Mouse (Mus musculus): ENCODE results near the gene Lcmt2. TPM values are rescaled to one million over a fixed set of nuclear protein-coding genes. Genes with fewer than 3 reads are reported as not detected.

The Lcmt2 gene
- 21.1 and 22.0 TPM in 2 replicates for polyA plus RNA-seq (2016; fragmentation: Nextera tagmentation; extraction: Ambion mirVana)

- H3K36me3 ChIP-seq, result peaks cover 25% of the 10 kb centered on the region
- peak within 1 kb of the TSS; percentile 95 for H3K27ac ChIP-seq
- peaks cover 22% of the 10 kb centered on the region for H3K4me1 ChIP-seq
- peak within 1 kb of the TSS; percentile 72 for H3K4me3 ChIP-seq
- ATAC-seq (ENCODE audit: low FRiP score, low read depth), result peak; percentile 95
- H3K4me2 ChIP-seq (replicated peaks), result peak within 1 kb of the TSS; percentile 93
- no peaks in the 10 kb centered on the region for H3K9me3 ChIP-seq
- H3K27me3 ChIP-seq (replicated peaks), result no peaks in the 10 kb centered on the region
- under 1% methylated on average over 87 of the region's 87 CpGs for WGBS
- peak within 1 kb of the TSS; percentile 90 for H3K9ac ChIP-seq
These were observed at the start of gene Lcmt2, which contains the start of gene Adal for GRCm38 (mm10) chr2:121140018-121140882. Gene Lcmt2, minus strand, starts transcription at chr2:121140653. Gene Adal, plus strand, starts transcription at chr2:121140428.

GRCm38 (mm10) chr2:121188530-121188929 lies 48.1 kb upstream of the Lcmt2 start:
- Histone ChIP-seq H3K4me3 (no peak overlapping the region), H3K9ac (no peak overlapping the region), H3K4me1 (no peaks in the 10 kb centered on the region), H3K36me3 (peaks cover 79% of the 10 kb centered on the region), H3K4me2 (replicated peaks) (no peak overlapping the region), H3K27ac (no peak overlapping the region), H3K9me3 (no peaks in the 10 kb centered on the region), H3K27me3 (replicated peaks) (no peaks in the 10 kb centered on the region)
- no peak for ATAC-seq (ENCODE audit: low FRiP score, low read depth)
- WGBS, result 68% methylated on average over 1 of the region's 1 CpGs

- no peak for ATAC-seq (ENCODE audit: low FRiP score, low read depth)
- H3K9me3 ChIP-seq, result no peaks in the 10 kb centered on the region
- H3K4me3 ChIP-seq, result no peak overlapping the region
- H3K27me3 ChIP-seq (replicated peaks), result no peaks in the 10 kb centered on the region
- H3K27ac ChIP-seq, result no peak overlapping the region
- peaks cover 55% of the 10 kb centered on the region for H3K36me3 ChIP-seq
- no peak overlapping the region for H3K9ac ChIP-seq
- H3K4me2 ChIP-seq (replicated peaks), result no peak overlapping the region
- WGBS, result 95% methylated on average over 7 of the region's 7 CpGs
- H3K4me1 ChIP-seq, result no peaks in the 10 kb centered on the region
These were observed 43.7 kb upstream of the Lcmt2 start for GRCm38 (mm10) chr2:121184142-121184541.

- 90% methylated on average over 5 of the region's 5 CpGs for WGBS
- H3K27ac ChIP-seq, result no peak overlapping the region
- peaks cover 55% of the 10 kb centered on the region for H3K36me3 ChIP-seq
- no peak overlapping the region for H3K4me2 ChIP-seq (replicated peaks)
- no peak overlapping the region for H3K4me3 ChIP-seq
- no peaks in the 10 kb centered on the region for H3K27me3 ChIP-seq (replicated peaks)
- ATAC-seq (ENCODE audit: low FRiP score, low read depth), result no peak
- H3K9ac ChIP-seq, result no peak overlapping the region
- no peaks in the 10 kb centered on the region for H3K4me1 ChIP-seq
- H3K9me3 ChIP-seq, result no peaks in the 10 kb centered on the region
These were observed 43.0 kb upstream of the Lcmt2 start for GRCm38 (mm10) chr2:121183431-121183830.

GRCm38 (mm10) chr2:121178828-121179479 lies 38.5 kb upstream of the Lcmt2 start:
- Histone ChIP-seq H3K4me1 (no peaks in the 10 kb centered on the region), H3K9me3 (no peaks in the 10 kb centered on the region), H3K4me3 (no peak overlapping the region), H3K36me3 (peaks cover 68% of the 10 kb centered on the region), H3K27me3 (replicated peaks) (no peaks in the 10 kb centered on the region), H3K9ac (no peak overlapping the region), H3K4me2 (replicated peaks) (no peak overlapping the region), H3K27ac (no peak overlapping the region)
- ATAC-seq (ENCODE audit: low FRiP score, low read depth), result no peak
- 98% methylated on average over 3 of the region's 3 CpGs for WGBS

GRCm38 (mm10) chr2:121170980-121171742 lies 30.7 kb upstream of the Lcmt2 start, which contains the start of gene Zscan29:
Gene Zscan29, minus strand, starts transcription at chr2:121171125.
- Histone ChIP-seq H3K27me3 (replicated peaks) (no peaks in the 10 kb centered on the region), H3K4me3 (peak within 1 kb of the TSS; percentile 88), H3K4me2 (replicated peaks) (peak within 1 kb of the TSS; percentile 78), H3K27ac (peak within 1 kb of the TSS; percentile 43; the same call in 1 of the 2 replicates), H3K36me3 (peaks cover 30% of the 10 kb centered on the region), H3K4me1 (peaks cover 18% of the 10 kb centered on the region), H3K9me3 (no peaks in the 10 kb centered on the region), H3K9ac (peak within 1 kb of the TSS; percentile 85)
- under 1% methylated on average over 66 of the region's 66 CpGs for WGBS
- peak; percentile 94 for ATAC-seq (ENCODE audit: low FRiP score, low read depth)

- Histone ChIP-seq H3K9me3 (no peaks in the 10 kb centered on the region), H3K36me3 (peaks cover 30% of the 10 kb centered on the region), H3K4me1 (peaks cover 18% of the 10 kb centered on the region), H3K9ac (peak within 1 kb of the TSS; percentile 85), H3K4me2 (replicated peaks) (peak within 1 kb of the TSS; percentile 78), H3K27ac (peak within 1 kb of the TSS; percentile 43; the same call in 1 of the 2 replicates), H3K4me3 (peak within 1 kb of the TSS; percentile 88), H3K27me3 (replicated peaks) (no peaks in the 10 kb centered on the region)
- ATAC-seq (ENCODE audit: low FRiP score, low read depth), result peak; percentile 41
- WGBS, result under 1% methylated on average over 38 of the region's 38 CpGs
These were observed 30.1 kb upstream of the Lcmt2 start, which contains the start of gene Tubgcp4 for GRCm38 (mm10) chr2:121170481-121170971. Gene Tubgcp4, plus strand, starts transcription at chr2:121170654.

GRCm38 (mm10) chr2:121169902-121170301 lies 29.4 kb upstream of the Lcmt2 start:
- H3K27me3 ChIP-seq (replicated peaks), result no peaks in the 10 kb centered on the region
- H3K9ac ChIP-seq, result peak overlapping the region; percentile 85
- H3K36me3 ChIP-seq, result peaks cover 27% of the 10 kb centered on the region
- H3K9me3 ChIP-seq, result no peaks in the 10 kb centered on the region
- no peak overlapping the region for H3K27ac ChIP-seq
- WGBS, result 7% methylated on average over 9 of the region's 9 CpGs
- H3K4me1 ChIP-seq, result peaks cover 18% of the 10 kb centered on the region
- H3K4me3 ChIP-seq, result peak overlapping the region; percentile 88
- H3K4me2 ChIP-seq (replicated peaks), result peak overlapping the region; percentile 78
- no peak for ATAC-seq (ENCODE audit: low FRiP score, low read depth)

- H3K9me3 ChIP-seq, result no peaks in the 10 kb centered on the region
- peak overlapping the region; percentile 41 for H3K9ac ChIP-seq
- H3K4me1 ChIP-seq, result peaks cover 18% of the 10 kb centered on the region
- no peak overlapping the region for H3K27ac ChIP-seq
- H3K27me3 ChIP-seq (replicated peaks), result no peaks in the 10 kb centered on the region
- WGBS, result 37% methylated on average over 4 of the region's 4 CpGs
- H3K36me3 ChIP-seq, result peaks cover 25% of the 10 kb centered on the region
- no peak for ATAC-seq (ENCODE audit: low FRiP score, low read depth)
- H3K4me2 ChIP-seq (replicated peaks), result peak overlapping the region; percentile 78
- H3K4me3 ChIP-seq, result peak overlapping the region; percentile 88
These were observed 28.7 kb upstream of the Lcmt2 start for GRCm38 (mm10) chr2:121169173-121169572.

- Histone ChIP-seq H3K4me3 (no peak overlapping the region), H3K4me1 (no peaks in the 10 kb centered on the region), H3K4me2 (replicated peaks) (no peak overlapping the region), H3K27ac (no peak overlapping the region), H3K9ac (no peak overlapping the region), H3K9me3 (no peaks in the 10 kb centered on the region), H3K27me3 (replicated peaks) (no peaks in the 10 kb centered on the region), H3K36me3 (peaks cover 50% of the 10 kb centered on the region)
- WGBS, result 84% methylated on average over 3 of the region's 3 CpGs
- ATAC-seq (ENCODE audit: low FRiP score, low read depth), result no peak
These were observed 12.6 kb upstream of the Lcmt2 start for GRCm38 (mm10) chr2:121153100-121153499.

GRCm38 (mm10) chr2:121149679-121150078 lies 9.2 kb upstream of the Lcmt2 start:
- ATAC-seq (ENCODE audit: low FRiP score, low read depth), result no peak
- Histone ChIP-seq H3K27ac (no peak overlapping the region), H3K27me3 (replicated peaks) (no peaks in the 10 kb centered on the region), H3K4me1 (no peaks in the 10 kb centered on the region), H3K4me3 (no peak overlapping the region), H3K9me3 (no peaks in the 10 kb centered on the region), H3K36me3 (peaks cover 50% of the 10 kb centered on the region), H3K4me2 (replicated peaks) (no peak overlapping the region), H3K9ac (no peak overlapping the region)
- WGBS, result 89% methylated on average over 5 of the region's 5 CpGs
